Mouse (Mus musculus) thymus, adult 2 months (tissue): ENCODE data around the gene Urad.

ENCODE experiments used
- CTCF ChIP-seq: fragments of 200-500 bp; IDR thresholded peaks from 2 replicates; pipeline ENCODE4 v1.5.1; 2012; ENCODE audit warnings: mild to moderate bottlenecking, control low read depth, low read length, moderate library complexity, borderline replicate concordance; ENCODE audit not compliant: control insufficient read depth, poor library complexity, insufficient read depth; ENCODE audit errors: extremely low read depth
- POLR2A ChIP-seq: fragments of 200-500 bp; IDR thresholded peaks from 2 replicates; pipeline ENCODE4 v1.6.1; 2012; ENCODE audit warnings: mild to moderate bottlenecking, low read length, control low read depth, moderate library complexity; ENCODE audit not compliant: control insufficient read depth, poor library complexity, insufficient read depth; ENCODE audit errors: extremely low read depth

GRCm38 (mm10) chr5:147302141-147302540 lies 20.1 kb downstream of the Urad start:
- TF ChIP-seq POLR2A: no peak
- no peak for TF ChIP-seq CTCF
